Mouse (Mus musculus) cerebellum, adult 18-20 months (tissue): ENCODE results near the gene Kmt5b.

Experiments
- DNase-seq, 2 experiments: peaks; one replicate each; pipeline ENCODE4 v3.0.0; 2021

The Kmt5b gene

DNA sequence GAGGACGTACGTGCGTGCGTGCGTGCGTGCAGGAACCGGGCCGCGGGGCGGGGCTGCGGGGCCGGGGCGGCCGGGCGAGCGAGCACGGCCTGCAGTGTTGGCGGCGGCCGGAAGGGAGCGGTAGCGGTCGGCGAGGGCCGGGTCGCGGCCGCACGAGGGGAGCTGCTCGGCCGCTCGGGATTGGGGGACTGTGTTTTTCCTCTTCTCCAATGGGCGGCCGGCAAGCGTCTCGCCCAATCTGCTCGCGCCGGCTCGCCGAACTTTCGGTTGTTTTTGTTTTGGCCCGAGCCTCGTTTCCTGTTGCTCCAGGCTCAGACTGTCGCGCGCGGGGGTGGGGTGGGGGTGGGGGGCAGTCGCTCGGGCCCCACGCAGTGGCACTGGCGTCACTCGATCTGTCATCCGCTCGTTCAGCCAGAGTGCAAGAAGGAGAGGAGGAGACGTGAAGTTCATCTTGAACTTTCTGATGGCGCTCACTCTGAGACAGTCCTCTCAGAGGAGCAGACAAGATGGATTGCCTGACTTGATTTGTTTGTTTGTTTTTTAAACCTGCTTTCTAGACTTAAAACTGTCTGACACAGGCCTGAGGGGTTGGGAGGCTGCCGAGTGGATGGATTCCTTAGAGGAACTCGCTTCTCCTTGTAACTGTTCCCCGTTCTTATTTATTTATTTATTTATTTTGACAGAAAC, 1.6 kb downstream of the Kmt5b start:
- DNase-seq = peak; percentile 92 to 98

DNA sequence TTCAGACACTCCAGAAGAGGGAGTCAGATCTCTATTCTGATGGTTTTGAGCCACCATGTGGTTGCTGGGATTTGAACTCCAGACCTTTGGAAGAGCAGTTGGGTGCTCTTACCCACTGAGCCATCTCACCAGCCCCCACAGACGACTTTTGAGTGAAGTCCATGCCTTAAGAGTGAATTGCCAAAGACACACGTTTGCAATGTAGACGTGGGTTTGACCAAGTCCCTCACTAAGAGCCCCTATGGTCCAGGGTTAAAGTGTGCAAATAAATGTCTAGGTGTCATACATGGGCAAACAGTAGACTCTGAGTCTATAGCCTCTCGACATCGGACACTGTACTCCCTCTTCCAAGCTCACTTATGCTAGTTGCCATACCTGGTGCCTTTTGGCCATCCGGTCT, 2.3 kb downstream of the Kmt5b start:
- no peak for DNase-seq

DNA sequence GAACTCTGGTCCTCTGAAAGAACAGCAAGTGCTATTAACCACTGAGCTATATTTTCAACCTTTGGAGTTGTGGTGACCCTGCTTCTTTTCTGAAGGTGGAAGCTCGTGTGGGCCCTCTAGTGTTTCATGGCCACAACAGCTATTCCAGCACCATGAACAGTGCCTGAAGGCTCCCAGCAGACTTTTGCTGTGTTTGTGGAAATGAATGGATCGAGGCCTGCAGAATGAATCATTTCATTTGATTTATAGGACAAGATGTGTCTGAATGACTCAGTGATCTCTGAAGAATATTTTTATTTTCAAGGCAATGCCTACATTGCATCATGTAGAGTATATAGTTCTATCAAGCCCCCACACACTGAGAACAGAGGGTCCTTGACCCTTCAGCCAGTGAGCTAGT, 6.9 kb downstream of the Kmt5b start:
- DNase-seq = peak in 1 of 2 experiments; percentile 13

DNA sequence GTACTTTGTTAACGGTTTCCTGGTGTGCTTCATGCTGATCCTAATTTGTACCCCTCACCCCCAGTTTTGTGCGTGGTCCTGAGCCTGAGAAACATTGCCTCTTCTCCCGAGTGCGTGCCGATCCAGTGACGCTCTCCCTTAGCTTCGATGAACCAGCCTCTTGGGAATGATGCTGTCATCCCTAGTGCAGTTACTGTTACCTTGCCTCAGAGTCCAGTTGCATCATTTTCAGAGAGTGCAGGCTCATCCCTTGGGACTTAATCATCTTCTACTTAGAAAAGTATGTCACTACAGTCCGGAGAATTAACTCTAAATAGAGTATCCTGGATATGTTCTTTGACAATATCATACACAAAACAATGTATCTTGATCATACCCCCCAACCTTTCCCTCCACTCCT, 11.5 kb downstream of the Kmt5b start:
- no peak for DNase-seq

DNA sequence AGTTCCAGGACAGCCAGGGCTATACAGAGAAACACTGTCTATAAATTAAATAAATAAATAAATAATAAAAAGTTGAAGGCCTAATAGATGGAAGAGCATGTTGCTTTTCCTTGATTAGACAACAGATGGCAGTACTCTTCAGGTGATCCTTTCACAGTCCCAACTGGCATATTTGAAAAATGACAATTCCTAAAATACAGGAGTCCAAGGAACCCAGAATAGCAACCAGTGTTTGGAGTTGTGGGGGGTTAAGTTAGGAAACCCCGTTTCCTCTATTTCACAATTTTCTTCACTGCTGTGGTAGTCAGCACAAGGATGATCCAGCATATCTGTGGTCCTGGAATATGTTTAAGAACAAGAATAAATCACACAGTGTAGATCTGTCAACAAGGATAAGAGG, 22.9 kb downstream of the Kmt5b start:
- DNase-seq = no peak

DNA sequence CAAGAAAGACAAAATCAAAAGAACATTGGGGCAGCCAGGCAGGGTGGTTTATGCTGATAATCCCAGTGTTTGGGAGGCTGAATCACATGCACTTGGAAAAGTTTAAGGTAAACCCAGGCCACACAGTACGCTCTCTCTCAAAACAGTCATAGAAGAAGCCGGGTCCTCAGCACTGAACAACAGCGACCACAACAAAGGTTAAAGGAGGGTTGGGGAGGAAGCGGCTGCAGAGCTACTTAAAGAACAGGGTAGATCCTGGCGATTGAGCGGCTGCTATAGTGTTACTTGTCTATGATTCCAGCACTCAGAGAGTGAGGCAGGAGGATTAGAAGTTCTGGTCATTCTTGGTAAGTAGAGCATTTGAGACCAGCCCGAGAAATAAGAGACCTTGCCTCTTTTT, 38.3 kb downstream of the Kmt5b start:
- DNase-seq = no peak

DNA sequence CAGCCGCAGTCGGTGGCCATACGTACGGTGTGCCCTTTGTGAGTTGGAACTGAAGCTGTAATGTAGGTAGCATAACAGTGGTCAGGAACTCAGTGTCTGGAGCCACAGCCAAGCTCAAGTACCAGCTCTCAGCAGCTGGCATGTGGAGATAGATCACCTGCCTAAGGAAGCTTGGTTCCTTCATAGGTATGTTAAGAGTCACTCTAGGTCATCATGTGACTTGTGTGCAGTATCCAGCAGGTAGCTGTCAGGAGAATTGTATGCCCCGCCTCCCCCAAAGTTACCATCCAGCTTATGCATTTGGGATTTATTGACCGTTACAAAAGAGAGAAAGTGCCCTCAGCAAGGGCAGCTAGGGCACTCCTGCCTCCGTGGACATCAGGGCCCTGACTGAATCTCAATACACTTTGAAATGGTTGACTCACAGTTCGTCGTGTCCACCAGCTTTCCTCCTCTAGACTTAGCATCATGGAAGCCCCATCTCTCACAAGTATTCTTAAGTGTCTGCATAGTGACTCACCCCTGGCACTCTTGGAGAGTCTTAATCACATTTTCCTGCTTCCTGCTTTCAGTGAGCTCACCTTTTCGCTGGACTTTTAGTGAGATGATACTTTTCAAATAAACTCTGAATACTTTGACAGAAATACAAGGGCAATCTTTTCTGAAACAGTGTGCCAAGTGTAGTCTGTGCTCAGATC, 43.5 kb downstream of the Kmt5b start:
- no peak for DNase-seq

- DNase-seq = peak; percentile 47 to 60
Measured at GRCm38 (mm10) chr19:3814461-3814860, 47.2 kb downstream of the Kmt5b start.

DNA sequence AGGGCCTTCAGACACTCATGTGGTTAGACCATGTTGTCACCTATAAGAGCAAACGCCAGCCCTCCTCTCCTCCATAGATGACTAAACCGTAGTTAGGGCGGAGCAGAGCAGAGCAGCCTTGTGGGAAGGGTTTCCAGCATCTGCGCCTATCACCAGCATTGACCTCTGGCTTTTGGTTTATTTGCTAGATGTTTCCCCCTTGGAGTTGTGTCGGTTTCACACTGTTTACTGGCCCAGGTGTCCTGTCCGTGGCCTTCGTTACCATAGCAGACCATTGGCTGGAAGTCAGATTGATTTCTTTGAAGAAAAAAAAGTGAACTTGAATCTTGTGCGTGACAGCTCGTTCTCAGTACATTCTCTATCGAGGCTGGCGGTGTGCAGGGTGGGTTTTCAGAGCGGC, 48.6 kb downstream of the Kmt5b start:
- DNase-seq = no peak

DNA sequence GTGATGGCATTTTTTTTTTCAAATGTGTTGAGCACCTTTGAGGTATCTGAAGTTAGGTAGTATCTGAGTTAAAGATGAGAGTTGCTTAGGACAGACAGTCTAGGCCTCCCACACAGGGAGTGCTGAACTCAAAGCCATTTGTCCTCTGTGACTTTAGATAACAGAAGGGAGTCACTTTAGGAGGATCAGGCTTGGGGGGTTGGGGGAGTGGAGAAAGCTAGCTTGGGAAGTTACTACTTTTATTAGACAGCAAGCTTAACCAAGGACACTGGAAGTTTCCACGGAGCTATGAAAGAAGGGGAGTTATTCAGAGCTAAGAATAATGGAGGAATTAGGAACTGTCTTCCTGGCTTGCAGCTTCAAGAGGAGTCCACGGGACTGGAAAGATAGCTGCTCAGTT, 51.9 kb downstream of the Kmt5b start:
- DNase-seq = no peak

DNA sequence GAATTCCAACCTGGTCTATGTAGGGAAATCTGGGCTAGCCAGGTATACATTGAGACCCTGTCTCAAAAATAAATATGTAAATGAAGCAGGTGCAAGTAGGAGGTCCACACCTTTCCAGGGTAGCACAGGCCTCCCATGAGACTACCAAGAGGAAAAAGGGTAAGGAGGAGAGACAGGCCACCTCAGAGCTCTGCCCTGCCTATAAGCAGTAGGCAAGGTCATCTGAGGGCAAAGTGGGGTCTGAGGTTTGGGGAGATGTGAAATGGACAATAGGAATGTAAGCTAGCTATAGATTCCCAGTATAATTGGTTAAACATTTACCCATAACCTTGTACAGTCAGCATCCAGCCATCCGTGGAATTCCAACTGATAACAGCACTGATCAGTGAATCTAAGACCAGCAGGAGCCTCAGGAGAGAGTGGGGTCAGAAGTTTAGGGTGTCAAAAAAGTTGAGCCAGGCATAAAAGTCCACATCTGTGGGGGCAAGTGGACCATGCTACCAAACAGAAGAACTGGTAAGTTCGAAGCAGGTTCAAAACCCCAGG, 52.8 kb downstream of the Kmt5b start:
- no peak for DNase-seq

GRCm38 (mm10) chr19:3825044-3825443, 57.8 kb downstream of the Kmt5b start:
- DNase-seq = no peak

GRCm38 (mm10) chr19:3829863-3830262, 62.6 kb downstream of the Kmt5b start:
- DNase-seq = no peak

GRCm38 (mm10) chr19:3831716-3832115, 64.5 kb downstream of the Kmt5b start:
- DNase-seq = no peak

GRCm38 (mm10) chr19:3832851-3833353, 65.7 kb downstream of the Kmt5b start:
- DNase-seq = peak; percentile 88 to 89

DNA sequence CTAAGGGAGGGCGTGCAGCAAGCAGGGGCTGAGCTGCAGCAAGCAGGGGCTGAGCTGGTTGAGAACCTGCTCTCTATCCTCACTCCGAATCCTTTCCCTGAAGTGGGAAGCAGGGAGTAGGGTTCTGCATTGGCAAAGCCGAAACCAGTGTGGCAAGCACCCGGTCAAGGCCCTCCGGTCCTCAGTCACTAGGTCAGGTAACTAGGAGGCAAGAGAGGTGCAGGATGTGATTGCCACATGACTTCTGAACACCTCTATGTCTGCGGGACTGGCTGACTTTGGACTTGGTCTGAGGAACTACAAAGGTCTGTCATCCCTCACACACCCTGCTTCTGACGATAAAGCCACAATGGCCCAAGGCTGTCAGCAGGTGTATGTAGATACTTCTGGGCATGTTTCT, 67.1 kb downstream of the Kmt5b start:
- no peak for DNase-seq

GRCm38 (mm10) chr19:3836791-3837190, 69.6 kb downstream of the Kmt5b start:
- no peak for DNase-seq

- no peak for DNase-seq
Measured at GRCm38 (mm10) chr19:3838931-3839330, 71.7 kb downstream of the Kmt5b start.

DNA sequence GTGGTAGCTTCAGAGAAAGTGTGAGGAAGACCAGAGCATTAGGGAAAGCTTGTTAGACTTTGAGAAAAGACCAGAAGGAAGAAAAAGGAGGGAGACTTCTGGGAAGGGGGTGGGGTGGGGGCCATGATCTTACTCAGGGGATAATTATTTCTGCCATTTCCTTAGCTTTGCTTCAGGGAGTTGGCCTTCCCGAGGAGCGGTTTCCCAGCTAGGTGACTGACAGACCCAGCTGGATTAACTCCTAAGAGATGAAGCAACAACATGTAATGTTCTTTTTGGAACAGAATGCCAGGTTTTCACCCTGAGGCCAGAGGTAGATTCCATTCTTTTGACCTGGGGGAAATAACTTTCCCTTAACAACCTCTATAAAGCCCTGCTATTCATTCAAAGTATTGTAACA, 72.5 kb downstream of the Kmt5b start:
- no peak for DNase-seq

DNA sequence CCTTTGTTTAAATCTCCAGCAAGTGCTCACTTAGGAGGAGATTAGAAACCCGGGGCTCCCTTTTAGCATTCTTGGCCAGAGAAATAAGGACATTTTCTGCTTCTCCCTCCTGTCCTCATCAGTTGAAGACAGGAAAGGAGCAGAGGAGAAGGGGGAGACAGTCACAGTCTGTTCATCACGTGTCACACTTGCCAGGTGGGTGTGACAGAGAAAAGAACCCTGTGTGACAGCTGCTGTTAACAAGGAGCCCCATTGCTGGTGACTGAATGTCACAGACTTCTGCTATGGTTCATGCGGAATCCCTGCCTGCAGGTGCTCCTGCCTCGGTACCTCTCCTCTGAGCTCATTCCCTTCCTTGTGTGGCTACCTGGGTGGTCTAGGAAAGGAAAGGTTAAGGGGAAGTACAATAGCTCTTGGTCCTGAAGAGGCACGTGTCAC, 73.0 kb downstream of the Kmt5b start:
- DNase-seq = peak; percentile 42 to 43

GRCm38 (mm10) chr19:3840685-3841084, 73.5 kb downstream of the Kmt5b start:
- DNase-seq = no peak

GRCm38 (mm10) chr19:3842359-3843148, 75.3 kb downstream of the Kmt5b start:
- no peak for DNase-seq

DNA sequence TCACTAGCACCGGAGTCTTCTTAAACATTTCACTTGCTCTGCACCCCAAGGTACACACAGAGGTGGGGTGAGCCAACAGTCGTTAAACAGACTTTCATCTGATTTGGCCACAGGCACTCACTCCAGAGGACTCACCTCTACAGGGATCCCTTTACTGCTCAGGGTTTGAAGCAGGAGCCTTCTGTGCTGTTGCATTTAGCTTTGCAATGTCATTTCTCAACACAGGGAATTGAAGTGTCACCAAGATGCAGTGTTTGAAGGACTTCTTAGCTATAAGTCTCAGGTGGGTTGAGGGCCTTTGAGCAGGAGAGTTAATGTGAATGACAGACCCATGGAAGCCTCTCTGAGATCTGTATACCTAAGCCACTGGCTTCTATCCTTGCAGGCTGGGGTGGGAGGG, 76.4 kb downstream of the Kmt5b start:
- no peak for DNase-seq
